Mouse (Mus musculus) embryonic fibroblast, embryonic 13.5 days (primary cell): ENCODE measurements around the gene Nfib.

Source experiments
- CTCF ChIP-seq: IDR thresholded peaks from 2 replicates; pipeline ENCODE4 v1.5.1; 2011; ENCODE audit warnings: mild to moderate bottlenecking, control low read depth, low read length, moderate library complexity, borderline replicate concordance; ENCODE audit not compliant: insufficient read depth
- POLR2A ChIP-seq: IDR thresholded peaks from 2 replicates; pipeline ENCODE4 v1.6.1; 2011; ENCODE audit warnings: low read depth, mild to moderate bottlenecking, control low read depth, low read length, moderate library complexity

GRCm38 (mm10) chr4:82506081-82506730, 199.3 kb downstream of the Nfib start:
- TF ChIP-seq CTCF (no peak), POLR2A (no peak; the same call in 1 of the 2 replicates)
